Mouse (Mus musculus) myocyte (in vitro differentiated cells): ENCODE results near the gene Creb3. TPM values are rescaled to one million over a fixed set of nuclear protein-coding genes. Genes with fewer than 3 reads are reported as not detected.

ENCODE experiments used
- H3K27me3 ChIP-seq: one replicate; pipeline ENCODE4 v1.6.1; 2011; ENCODE audit not compliant: control insufficient read depth, insufficient read depth, insufficient read length
- H3K36me3 ChIP-seq: one replicate; pipeline ENCODE4 v1.6.1; 2011; ENCODE audit not compliant: control insufficient read depth, insufficient read depth
- H3K4me2 ChIP-seq: one replicate; pipeline ENCODE4 v1.6.1; 2011; ENCODE audit warnings: low read depth, control low read depth
- H3K4me3 ChIP-seq: one replicate; pipeline ENCODE4 v1.5.1; 2011; ENCODE audit warnings: mild to moderate bottlenecking, control low read depth, moderate library complexity
- H3K79me2 ChIP-seq: one replicate; pipeline ENCODE4 v1.6.1; 2011; ENCODE audit not compliant: control insufficient read depth, insufficient read depth
- H3ac ChIP-seq: one replicate; pipeline ENCODE4 v1.6.1; 2011; ENCODE audit not compliant: control insufficient read depth, insufficient read length
- CEBPB ChIP-seq: IDR thresholded peaks from 2 replicates; pipeline ENCODE4 v1.6.1; 2011; ENCODE audit warnings: mild to moderate bottlenecking, moderate library complexity; ENCODE audit not compliant: poor library complexity, insufficient read depth, severe bottlenecking
- E2F4 ChIP-seq: IDR thresholded peaks from one replicate; pipeline ENCODE4 v1.6.1; 2011; ENCODE audit warnings: mild to moderate bottlenecking, control low read depth, moderate library complexity; ENCODE audit not compliant: insufficient read depth
- MAX ChIP-seq: IDR thresholded peaks from one replicate; pipeline ENCODE4 v1.6.1; 2011; ENCODE audit warnings: low read depth, mild to moderate bottlenecking, control low read depth
- MYOD1 ChIP-seq, 3 experiments: IDR thresholded peaks; one replicate each; pipeline ENCODE4 v1.6.1; 2011; ENCODE audit warnings: control low read depth in 2 of 3, low read depth in 2 of 3, mild to moderate bottlenecking in 2 of 3, moderate library complexity in 1 of 3; ENCODE audit not compliant: insufficient read length in 2 of 3, control insufficient read depth in 1 of 3
- MYOG ChIP-seq, 3 experiments: IDR thresholded peaks; one replicate each; pipeline ENCODE4 v1.6.1; 2011; ENCODE audit warnings: control low read depth in 2 of 3, low read depth in 2 of 3, mild to moderate bottlenecking in 2 of 3; ENCODE audit not compliant: insufficient read length in 2 of 3, control insufficient read depth in 1 of 3, insufficient read depth in 1 of 3
- POLR2A ChIP-seq: IDR thresholded peaks from one replicate; pipeline ENCODE4 v1.6.1; 2011; ENCODE audit warnings: low read depth, mild to moderate bottlenecking, control low read depth, moderate library complexity; ENCODE audit not compliant: insufficient read length
- POLR2AphosphoS2 ChIP-seq: IDR thresholded peaks from one replicate; pipeline ENCODE4 v1.6.1; 2011; ENCODE audit warnings: low read depth, control low read depth; ENCODE audit not compliant: insufficient read length
- REST ChIP-seq: IDR thresholded peaks from one replicate; pipeline ENCODE4 v1.6.1; 2011; ENCODE audit warnings: mild to moderate bottlenecking, control low read depth, moderate library complexity; ENCODE audit not compliant: insufficient read depth, insufficient read length
- SRF ChIP-seq: IDR thresholded peaks from one replicate; pipeline ENCODE4 v1.6.1; 2011; ENCODE audit warnings: low read depth; ENCODE audit not compliant: control insufficient read depth, insufficient read length
- TCF12 ChIP-seq: IDR thresholded peaks from one replicate; pipeline ENCODE4 v1.6.1; 2011; ENCODE audit warnings: mild to moderate bottlenecking, control low read depth; ENCODE audit not compliant: poor library complexity, insufficient read depth, severe bottlenecking
- TCF3 ChIP-seq: IDR thresholded peaks from one replicate; pipeline ENCODE4 v1.6.1; 2011; ENCODE audit warnings: low read depth, control low read depth; ENCODE audit not compliant: insufficient read length
- USF1 ChIP-seq: IDR thresholded peaks from one replicate; pipeline ENCODE4 v1.6.1; 2011; ENCODE audit warnings: low read depth, mild to moderate bottlenecking, control low read depth, moderate library complexity
- polyA plus RNA-seq: library from polyadenylated mRNA; unstranded; fragments of >200 nt; fragmentation: generic; extraction: Trizol; gene quantifications from one replicate; pipeline ENCODE4 v1.2.1, GENCODE M21; 2012; ENCODE audit warnings: missing spikeins

Gene Creb3
- polyA plus RNA-seq, 1 experiment: 73.9 TPM

GRCm38 (mm10) chr4:43530581-43530980, 31.6 kb upstream of the Creb3 start:
- Histone ChIP-seq H3K4me3 (no peak overlapping the region), H3K79me2 (no peaks in the 10 kb centered on the region), H3K4me2 (no peak overlapping the region), H3K36me3 (peaks cover 46% of the 10 kb centered on the region), H3ac (no peak overlapping the region), H3K27me3 (no peaks in the 10 kb centered on the region)
- TF ChIP-seq CEBPB (no peak), MYOD1 (IDR thresholded peaks at IDR 0.05; ENCODE audit: control insufficient read depth in 1 of 3, insufficient read length in 2 of 3, low read depth in 2 of 3) (no peak), E2F4 (no peak), POLR2A (no peak), POLR2AphosphoS2 (peak; percentile 67), REST (no peak)

DNA sequence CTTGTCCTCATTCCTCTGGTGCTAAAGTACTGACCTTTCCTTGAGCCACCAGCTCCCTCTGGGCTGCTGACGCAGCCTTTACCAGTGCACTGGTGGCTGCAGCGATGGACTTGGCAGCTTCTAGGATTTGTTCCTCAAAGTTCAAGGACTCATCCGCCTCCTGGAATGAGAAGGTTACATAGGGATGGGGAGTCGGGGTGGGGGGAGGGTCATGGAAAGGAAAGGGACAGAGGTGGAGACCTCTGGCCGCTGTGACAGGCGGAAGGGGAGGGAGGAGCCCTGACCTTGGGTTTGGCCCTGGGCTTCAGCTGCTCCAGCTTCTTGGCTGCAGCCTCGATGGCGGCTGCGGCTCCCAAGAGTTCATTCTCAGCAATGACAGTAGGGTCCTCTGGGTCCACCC, 28.9 kb upstream of the Creb3 start:
- Histone ChIP-seq H3ac (no peak overlapping the region), H3K79me2 (no peaks in the 10 kb centered on the region), H3K36me3 (peaks cover 62% of the 10 kb centered on the region), H3K27me3 (no peaks in the 10 kb centered on the region), H3K4me3 (no peak overlapping the region), H3K4me2 (no peak overlapping the region)
- TF ChIP-seq USF1: no peak

DNA sequence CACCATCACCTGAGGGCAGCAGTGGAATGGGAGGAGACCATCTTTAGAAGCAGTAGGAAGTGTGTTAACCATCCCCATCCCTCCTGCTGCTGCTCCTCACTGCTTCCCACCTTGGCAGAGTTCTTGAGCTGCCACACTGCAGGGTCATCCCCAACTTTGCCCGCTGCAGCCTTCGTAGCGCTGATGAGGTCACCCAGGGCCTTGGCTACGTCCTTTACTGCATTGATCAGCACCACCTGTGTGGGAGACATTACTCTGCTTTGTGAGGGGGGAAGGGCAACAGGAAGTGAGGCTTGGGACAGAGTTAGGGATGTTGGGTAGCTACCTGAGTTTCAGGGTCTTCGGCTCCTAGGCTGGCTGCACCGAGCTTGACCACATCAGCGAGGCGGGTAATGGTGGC, 26.5 kb upstream of the Creb3 start:
- no peak for TF ChIP-seq CEBPB
- no peak for TF ChIP-seq POLR2AphosphoS2
- TF ChIP-seq USF1: no peak
- TF ChIP-seq E2F4: no peak
- TF ChIP-seq TCF12: no peak
- no peak for TF ChIP-seq SRF
- TF ChIP-seq MYOG (IDR thresholded peaks at IDR 0.05; ENCODE audit: control insufficient read depth in 1 of 3, insufficient read depth in 1 of 3, insufficient read length in 2 of 3, low read depth in 2 of 3): no peak
- no peak for TF ChIP-seq MAX
- TF ChIP-seq REST: no peak
- TF ChIP-seq TCF3: no peak
- TF ChIP-seq POLR2A: no peak
- TF ChIP-seq MYOD1 (IDR thresholded peaks at IDR 0.05; ENCODE audit: control insufficient read depth in 1 of 3, insufficient read length in 2 of 3, low read depth in 2 of 3): no peak
- Histone ChIP-seq H3K36me3 (peaks cover 78% of the 10 kb centered on the region), H3K4me3 (no peak overlapping the region), H3K27me3 (no peaks in the 10 kb centered on the region), H3K4me2 (no peak overlapping the region), H3ac (no peak overlapping the region), H3K79me2 (no peaks in the 10 kb centered on the region)

- H3K79me2 ChIP-seq: no peaks in the 10 kb centered on the region
- H3K4me2 ChIP-seq: no peak overlapping the region
- TF ChIP-seq MYOD1 (IDR thresholded peaks at IDR 0.05; ENCODE audit: control insufficient read depth in 1 of 3, insufficient read length in 2 of 3, low read depth in 2 of 3) (no peak), E2F4 (no peak), MYOG (IDR thresholded peaks at IDR 0.05; ENCODE audit: control insufficient read depth in 1 of 3, insufficient read depth in 1 of 3, insufficient read length in 2 of 3, low read depth in 2 of 3) (no peak), REST (no peak), SRF (no peak)
Observed at GRCm38 (mm10) chr4:43536031-43536430, 26.1 kb upstream of the Creb3 start.

DNA sequence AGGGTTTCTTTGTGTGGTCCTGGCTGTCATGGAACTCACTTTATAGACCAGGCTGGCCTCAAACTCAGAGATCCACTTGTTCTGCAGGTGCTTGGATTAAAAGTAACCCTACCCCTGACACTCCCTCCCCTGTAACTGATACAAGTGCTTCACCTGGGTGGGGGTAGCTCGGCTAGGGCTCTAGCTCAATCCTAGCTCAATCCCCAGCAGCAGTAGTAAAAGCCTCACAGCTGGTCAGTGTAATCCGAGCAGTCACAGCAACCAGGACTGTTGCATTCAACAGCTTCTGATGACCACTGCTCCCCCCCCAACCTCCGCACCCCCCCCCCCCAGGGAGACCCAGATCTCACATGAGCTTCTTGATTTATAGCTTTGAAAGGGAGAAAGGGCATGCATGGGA, 20.1 kb upstream of the Creb3 start:
- no peak overlapping the region for H3K4me3 ChIP-seq
- H3K27me3 ChIP-seq: no peaks in the 10 kb centered on the region
- TF ChIP-seq MYOD1 (IDR thresholded peaks at IDR 0.05; ENCODE audit: control insufficient read depth in 1 of 3, insufficient read length in 2 of 3, low read depth in 2 of 3): no peak
- no peak for TF ChIP-seq TCF12
- no peak for TF ChIP-seq TCF3
- TF ChIP-seq SRF: no peak
- no peak for TF ChIP-seq MYOG (IDR thresholded peaks at IDR 0.05; ENCODE audit: control insufficient read depth in 1 of 3, insufficient read depth in 1 of 3, insufficient read length in 2 of 3, low read depth in 2 of 3)
- no peak for TF ChIP-seq POLR2A
- TF ChIP-seq POLR2AphosphoS2: no peak
- TF ChIP-seq REST: no peak
- no peak for TF ChIP-seq CEBPB
- TF ChIP-seq MAX: no peak
- no peak for TF ChIP-seq E2F4
- no peak for TF ChIP-seq USF1
- H3K79me2 ChIP-seq: no peaks in the 10 kb centered on the region
- peaks cover 89% of the 10 kb centered on the region for H3K36me3 ChIP-seq
- H3K4me2 ChIP-seq: no peak overlapping the region
- H3ac ChIP-seq: no peak overlapping the region

More at GRCm38 (mm10) chr4:43536031-43536430, 26.1 kb upstream of the Creb3 start:
- H3K36me3 ChIP-seq: peaks cover 78% of the 10 kb centered on the region
- no peak overlapping the region for H3K4me3 ChIP-seq
- H3ac ChIP-seq: no peak overlapping the region
- H3K27me3 ChIP-seq: no peaks in the 10 kb centered on the region
